Mouse (Mus musculus) CD4-positive, CD25-positive, alpha-beta regulatory T cell, adult 9 weeks (primary cell): ENCODE measurements around the gene Cpox. TPM values are rescaled to one million over a fixed set of nuclear protein-coding genes. Genes with fewer than 3 reads are reported as not detected.

Experiments used
- polyA plus RNA-seq: library from polyadenylated mRNA; unstranded; fragments of 100-300 nt; shearing (Covaris generic); gene quantifications from one replicate; pipeline ENCODE4 v1.2.1, GENCODE M21; 2017

Cpox gene
- 21.6 TPM for polyA plus RNA-seq

GRCm38 (mm10) chr16:58669917-58670630, at the start of gene Cpox:
TSS of gene Cpox (plus strand) at chr16:58670292.

DNA sequence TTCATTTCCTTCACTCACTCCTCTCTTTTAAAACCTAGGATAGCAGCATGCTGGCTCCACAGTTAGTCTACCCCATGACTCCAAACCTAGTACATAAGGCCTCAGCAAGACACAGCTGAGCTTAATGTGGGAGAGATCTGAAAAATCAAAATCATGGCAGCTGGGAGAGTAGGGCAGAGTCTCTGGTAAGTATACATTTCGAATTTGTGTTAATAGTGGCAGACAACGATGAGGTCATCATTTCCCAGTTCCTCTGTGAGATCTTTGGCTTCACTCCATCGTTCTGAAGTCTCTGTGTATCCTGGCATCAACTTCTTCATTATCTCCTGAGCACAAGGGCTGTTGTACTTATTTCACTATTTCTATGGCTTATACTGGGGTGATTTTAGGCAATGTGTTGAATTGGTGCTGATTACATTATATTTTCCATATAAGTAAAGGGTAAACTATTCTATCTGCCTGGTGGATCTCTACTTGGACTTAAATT, 31.4 kb upstream of the Cpox start, which contains the start of gene E330017A01Rik:
Gene E330017A01Rik (minus strand): TSS at position 51 of the 487 bp plus-strand sequence.

DNA sequence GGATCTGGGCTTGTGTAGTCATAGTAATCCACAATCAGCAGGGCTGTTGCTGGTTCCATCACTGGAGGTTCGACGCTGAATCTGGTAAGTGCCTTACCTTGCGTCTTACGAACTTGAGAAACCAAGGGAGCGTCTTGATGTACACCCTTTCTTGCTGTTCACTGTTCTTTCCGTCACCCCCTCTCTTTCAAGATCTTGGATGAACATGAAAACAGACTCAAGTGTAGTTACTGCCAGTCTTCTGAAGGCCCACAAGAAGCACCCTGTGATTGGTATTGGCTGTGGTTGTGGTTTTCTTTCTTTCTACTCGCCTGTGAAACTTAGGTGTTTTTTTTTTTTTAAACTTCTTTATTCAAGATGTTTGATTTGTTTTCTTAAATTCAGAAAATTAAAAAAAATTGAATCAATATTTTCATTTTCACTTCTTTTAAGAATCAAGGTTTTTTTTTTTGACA, 48.6 kb downstream of the Cpox start, which contains the start of gene Gpr15:
Gene Gpr15 (minus strand): TSS at position 405 of the 455 bp plus-strand sequence.

GRCm38 (mm10) chr16:58727477-58728131, 57.5 kb downstream of the Cpox start, which contains the start of gene Cldnd1:
TSS of gene Cldnd1 (plus strand) at chr16:58727910.

DNA sequence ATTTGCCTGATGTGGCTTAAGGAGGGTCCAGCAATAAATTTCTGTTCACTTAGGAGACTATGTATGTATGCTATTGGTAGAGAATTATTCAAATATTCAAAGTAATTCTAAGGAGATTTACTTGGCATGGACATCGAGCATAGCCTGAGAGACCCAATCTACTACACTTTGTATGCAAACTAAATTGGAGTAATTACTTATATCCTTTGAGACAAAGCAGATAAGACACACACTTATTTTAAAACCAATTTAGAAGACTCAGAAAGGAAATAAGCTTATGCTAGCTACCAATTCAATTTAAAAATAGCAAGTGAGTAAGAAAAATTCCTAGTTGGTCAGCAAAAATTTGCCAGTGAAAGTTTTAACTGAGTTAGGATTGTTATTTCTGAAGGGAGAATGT, 93.0 kb downstream of the Cpox start, which contains the start of gene Olfr172:
Gene Olfr172 (minus strand): TSS at position 101 of the 400 bp plus-strand sequence.

Other genes starting within 250 kb of the Cpox start
- 10.0 TPM for gene St3gal6, start 146.0 kb upstream of the Cpox start, polyA plus RNA-seq
- not detected for gene Gm813, start 53.3 kb upstream of the Cpox start, polyA plus RNA-seq
- gene E330017A01Rik, start 31.6 kb upstream of the Cpox start, polyA plus RNA-seq = not detected
- gene Gpr15, start 48.8 kb downstream of the Cpox start, polyA plus RNA-seq = 16.7 TPM
- 115 TPM for gene Cldnd1, start 57.6 kb downstream of the Cpox start, polyA plus RNA-seq
- 0.16 TPM for gene Olfr172, start 92.9 kb downstream of the Cpox start, polyA plus RNA-seq
- gene Olfr173, start 130.0 kb downstream of the Cpox start, polyA plus RNA-seq = 1.5 TPM
- not detected for gene Olfr175-ps1, start 156.5 kb downstream of the Cpox start, polyA plus RNA-seq
- gene Olfr177, start 204.5 kb downstream of the Cpox start, polyA plus RNA-seq = not detected
- gene Olfr178, start 221.8 kb downstream of the Cpox start, polyA plus RNA-seq = not detected